In the genomic region with DNA sequence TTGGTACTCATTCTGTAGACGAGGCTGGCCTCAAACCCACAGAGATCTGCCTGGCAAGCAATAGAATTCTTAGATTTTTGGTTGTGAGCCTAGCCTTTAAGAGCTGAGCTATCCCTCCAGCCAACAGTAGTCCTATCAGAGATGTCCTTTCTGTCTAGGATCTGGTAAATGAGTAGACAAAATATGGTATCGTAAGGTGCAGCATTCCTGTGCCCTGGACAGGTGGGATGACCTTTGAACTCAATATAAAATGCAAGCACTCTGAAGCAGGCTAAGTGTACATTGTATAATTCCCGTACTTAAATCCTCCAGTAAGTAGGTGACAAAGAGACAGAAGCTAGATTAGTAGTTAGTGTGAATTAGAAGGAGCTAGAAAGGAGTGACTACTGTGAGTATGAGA, we compare ENCODE assay signal across 23 mouse cellular contexts.
"Had no signal": no experiment of that assay in that cellular context is flagged by ENCODE, and none has a peak within 500 bp of the region (broad histone marks: within the 10 kb centered on the region; RNA-seq: fewer than 3 reads in every experiment).

No protein-coding gene starts in this region.

- H3K4me3 ChIP-seq: heart, embryonic 10.5 days; heart, embryonic 12.5 days; left cerebral cortex, adult 2 months; limb, embryonic 10.5 days; limb, embryonic 12.5 days; liver, embryonic 13.5 days had no signal

- H3K9me3 ChIP-seq: heart, embryonic 10.5 days; heart, embryonic 12.5 days; limb, embryonic 10.5 days; limb, embryonic 12.5 days; liver, embryonic 13.5 days had no signal

- H3K27ac ChIP-seq: heart, embryonic 10.5 days; hindbrain, embryonic 14.5 days; left cerebral cortex, adult 2 months; limb, embryonic 10.5 days; limb, embryonic 12.5 days; liver, embryonic 13.5 days had no signal

- H3K27me3 ChIP-seq: heart, embryonic 12.5 days; limb, embryonic 12.5 days; liver, embryonic 13.5 days had no signal

- ATAC-seq: forebrain, postnatal 0 days; hindbrain, embryonic 16.5 days; inflammation-experienced regulatory T-cells, adult 6 months had no signal

- H3K9ac ChIP-seq: forebrain, postnatal 0 days; heart, embryonic 12.5 days; hindbrain, embryonic 14.5 days; limb, embryonic 12.5 days; liver, embryonic 13.5 days had no signal

- H3K4me2 ChIP-seq: heart, embryonic 12.5 days; hindbrain, embryonic 14.5 days; limb, embryonic 12.5 days; liver, embryonic 11.5 days; liver, embryonic 13.5 days had no signal

- DNase-seq: forebrain, postnatal 0 days; gastrocnemius, postnatal 14 days; heart, adult 18-20 months; heart, postnatal 10 days; heart, postnatal 4 days; kidney, adult 18-20 months; kidney, adult 8-10 months; kidney, postnatal 10 days; kidney, postnatal 25 days; kidney, postnatal 4 days; layer of hippocampus, adult 9-11 months; layer of hippocampus, postnatal 36 days; liver; liver, embryonic 13.5 days had no signal

- H3K4me1 ChIP-seq: heart, embryonic 12.5 days; limb, embryonic 10.5 days; limb, embryonic 12.5 days; liver, embryonic 13.5 days had no signal
